Mouse (Mus musculus): ENCODE data around the gene Cnpy2. TPM values are rescaled to one million over a fixed set of nuclear protein-coding genes. Genes with fewer than 3 reads are reported as not detected.
"Not testable (repeated sequence)": the region's sequence is repeated elsewhere in the genome, so short reads cannot be mapped to it uniquely, and the experiment has no call there.

Gene Cnpy2
- polyA plus RNA-seq (2014; fragmentation: Nextera tagmentation; extraction: Ambion mirVana): 347 and 389 TPM in 2 replicates

- ATAC-seq (ENCODE audit: low FRiP score, low TSS enrichment): peak; percentile 95
- WGBS: under 1% methylated on average over 40 of the region's 40 CpGs
- H3K36me3 ChIP-seq (ENCODE audit: control insufficient read depth, insufficient read depth, low read length): peaks cover 56% of the 10 kb centered on the region
- H3K9ac ChIP-seq (ENCODE audit: low read depth, low read length): peak within 1 kb of the TSS; percentile 90
- no peaks in the 10 kb centered on the region for H3K27me3 ChIP-seq (ENCODE audit: control insufficient read depth, insufficient read depth, low read length)
- H3K27ac ChIP-seq (ENCODE audit: low read depth, low read length): peak within 1 kb of the TSS; percentile 96
- H3K4me2 ChIP-seq (replicated peaks; ENCODE audit: low read depth, low read length): peak within 1 kb of the TSS; percentile 86
- H3K4me1 ChIP-seq (ENCODE audit: control insufficient read depth, insufficient read depth, low read length): peaks cover 10% of the 10 kb centered on the region
- H3K4me3 ChIP-seq (ENCODE audit: low read length): peak within 1 kb of the TSS; percentile 72
- no peaks in the 10 kb centered on the region for H3K9me3 ChIP-seq (ENCODE audit: control insufficient read depth, low read length)
These were observed at the start of gene Cnpy2 for GRCm38 (mm10) chr10:128322141-128323108. Gene Cnpy2, plus strand, starts transcription at chr10:128322459.

GRCm38 (mm10) chr10:128272819-128273439 lies 49.3 kb upstream of the Cnpy2 start:
- H3K9me3 ChIP-seq (ENCODE audit: control insufficient read depth, low read length); H3K4me1 ChIP-seq (ENCODE audit: control insufficient read depth, insufficient read depth, low read length); ATAC-seq (ENCODE audit: low FRiP score, low TSS enrichment); H3K27ac ChIP-seq (ENCODE audit: low read depth, low read length); H3K36me3 ChIP-seq (ENCODE audit: control insufficient read depth, insufficient read depth, low read length); H3K9ac ChIP-seq (ENCODE audit: low read depth, low read length); H3K27me3 ChIP-seq (ENCODE audit: control insufficient read depth, insufficient read depth, low read length); H3K4me2 ChIP-seq (replicated peaks; ENCODE audit: low read depth, low read length); H3K4me3 ChIP-seq (ENCODE audit: low read length): not testable (repeated sequence)
- 94% methylated on average over 4 of the region's 7 CpGs for WGBS

- not testable (repeated sequence) for ATAC-seq (ENCODE audit: low FRiP score, low TSS enrichment); H3K4me1 ChIP-seq (ENCODE audit: control insufficient read depth, insufficient read depth, low read length); H3K4me2 ChIP-seq (replicated peaks; ENCODE audit: low read depth, low read length); H3K27ac ChIP-seq (ENCODE audit: low read depth, low read length); H3K9ac ChIP-seq (ENCODE audit: low read depth, low read length); H3K9me3 ChIP-seq (ENCODE audit: control insufficient read depth, low read length); H3K27me3 ChIP-seq (ENCODE audit: control insufficient read depth, insufficient read depth, low read length); H3K4me3 ChIP-seq (ENCODE audit: low read length); H3K36me3 ChIP-seq (ENCODE audit: control insufficient read depth, insufficient read depth, low read length)
- 95% methylated on average over 1 of the region's 1 CpGs for WGBS
These were observed 46.9 kb upstream of the Cnpy2 start for GRCm38 (mm10) chr10:128275374-128275773.

DNA sequence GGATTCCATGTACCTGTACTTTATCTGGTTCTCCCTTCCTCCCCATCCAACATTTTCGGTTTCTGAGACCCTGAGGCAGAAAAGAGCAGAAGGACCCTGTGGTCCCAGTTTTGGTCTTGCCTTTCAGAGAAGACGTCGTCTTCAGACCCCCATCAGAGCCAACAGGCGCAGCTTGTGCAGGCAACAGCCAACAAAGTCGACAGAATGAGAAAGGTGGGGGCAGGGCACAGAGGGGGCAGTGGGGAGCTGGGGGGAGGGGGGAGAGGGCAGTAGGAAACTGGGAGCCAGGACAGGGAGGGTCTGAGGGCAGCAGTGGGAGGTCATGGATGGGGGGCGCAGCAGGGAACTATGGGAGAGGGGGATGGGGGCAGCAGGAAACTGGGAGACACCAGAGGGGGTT lies 44.1 kb upstream of the Cnpy2 start:
- Histone ChIP-seq H3K27me3 (ENCODE audit: control insufficient read depth, insufficient read depth, low read length) (no peaks in the 10 kb centered on the region), H3K9me3 (ENCODE audit: control insufficient read depth, low read length) (no peaks in the 10 kb centered on the region), H3K27ac (ENCODE audit: low read depth, low read length) (no peak overlapping the region), H3K36me3 (ENCODE audit: control insufficient read depth, insufficient read depth, low read length) (peaks cover 32% of the 10 kb centered on the region; the same call in 1 of the 2 replicates), H3K9ac (ENCODE audit: low read depth, low read length) (no peak overlapping the region), H3K4me3 (ENCODE audit: low read length) (no peak overlapping the region), H3K4me2 (replicated peaks; ENCODE audit: low read depth, low read length) (no peak overlapping the region), H3K4me1 (ENCODE audit: control insufficient read depth, insufficient read depth, low read length) (no peaks in the 10 kb centered on the region)
- no peak for ATAC-seq (ENCODE audit: low FRiP score, low TSS enrichment)
- WGBS: 63% methylated on average over 6 of the region's 6 CpGs

- peaks cover 49% of the 10 kb centered on the region for H3K36me3 ChIP-seq (ENCODE audit: control insufficient read depth, insufficient read depth, low read length)
- no peak overlapping the region for H3K9ac ChIP-seq (ENCODE audit: low read depth, low read length)
- ATAC-seq (ENCODE audit: low FRiP score, low TSS enrichment): no peak
These were observed 41.3 kb upstream of the Cnpy2 start for GRCm38 (mm10) chr10:128280943-128281342.

GRCm38 (mm10) chr10:128281682-128282081 lies 40.6 kb upstream of the Cnpy2 start:
- Histone ChIP-seq H3K9ac (ENCODE audit: low read depth, low read length) (no peak overlapping the region), H3K4me2 (replicated peaks; ENCODE audit: low read depth, low read length) (no peak overlapping the region), H3K9me3 (ENCODE audit: control insufficient read depth, low read length) (no peaks in the 10 kb centered on the region), H3K4me1 (ENCODE audit: control insufficient read depth, insufficient read depth, low read length) (no peaks in the 10 kb centered on the region), H3K4me3 (ENCODE audit: low read length) (no peak overlapping the region), H3K27me3 (ENCODE audit: control insufficient read depth, insufficient read depth, low read length) (no peaks in the 10 kb centered on the region), H3K36me3 (ENCODE audit: control insufficient read depth, insufficient read depth, low read length) (peaks cover 49% of the 10 kb centered on the region), H3K27ac (ENCODE audit: low read depth, low read length) (no peak overlapping the region)
- 93% methylated on average over 14 of the region's 14 CpGs for WGBS
- ATAC-seq (ENCODE audit: low FRiP score, low TSS enrichment): no peak

More at GRCm38 (mm10) chr10:128280943-128281342, 41.3 kb upstream of the Cnpy2 start:
- no peak overlapping the region for H3K4me2 ChIP-seq (replicated peaks; ENCODE audit: low read depth, low read length)
- H3K9me3 ChIP-seq (ENCODE audit: control insufficient read depth, low read length): no peaks in the 10 kb centered on the region
- H3K4me1 ChIP-seq (ENCODE audit: control insufficient read depth, insufficient read depth, low read length): no peaks in the 10 kb centered on the region
- H3K27me3 ChIP-seq (ENCODE audit: control insufficient read depth, insufficient read depth, low read length): no peaks in the 10 kb centered on the region
- no peak overlapping the region for H3K4me3 ChIP-seq (ENCODE audit: low read length)
- H3K27ac ChIP-seq (ENCODE audit: low read depth, low read length): no peak overlapping the region
- WGBS: 90% methylated on average over 6 of the region's 6 CpGs

GRCm38 (mm10) chr10:128282886-128283450 lies 39.3 kb upstream of the Cnpy2 start:
- Histone ChIP-seq H3K9ac (ENCODE audit: low read depth, low read length) (no peak overlapping the region), H3K9me3 (ENCODE audit: control insufficient read depth, low read length) (no peaks in the 10 kb centered on the region), H3K27me3 (ENCODE audit: control insufficient read depth, insufficient read depth, low read length) (no peaks in the 10 kb centered on the region), H3K27ac (ENCODE audit: low read depth, low read length) (no peak overlapping the region), H3K4me3 (ENCODE audit: low read length) (no peak overlapping the region), H3K36me3 (ENCODE audit: control insufficient read depth, insufficient read depth, low read length) (peaks cover 49% of the 10 kb centered on the region), H3K4me2 (replicated peaks; ENCODE audit: low read depth, low read length) (no peak overlapping the region), H3K4me1 (ENCODE audit: control insufficient read depth, insufficient read depth, low read length) (no peaks in the 10 kb centered on the region)
- 75% methylated on average over 20 of the region's 20 CpGs for WGBS
- ATAC-seq (ENCODE audit: low FRiP score, low TSS enrichment): 0 out of 2 replicates have a peak, but pooled peaks have one; percentile 30

GRCm38 (mm10) chr10:128283604-128284579 lies 38.4 kb upstream of the Cnpy2 start:
- Histone ChIP-seq H3K4me1 (ENCODE audit: control insufficient read depth, insufficient read depth, low read length) (no peaks in the 10 kb centered on the region), H3K27me3 (ENCODE audit: control insufficient read depth, insufficient read depth, low read length) (no peaks in the 10 kb centered on the region), H3K4me2 (replicated peaks; ENCODE audit: low read depth, low read length) (no peak overlapping the region), H3K9me3 (ENCODE audit: control insufficient read depth, low read length) (no peaks in the 10 kb centered on the region), H3K4me3 (ENCODE audit: low read length) (no peak overlapping the region), H3K27ac (ENCODE audit: low read depth, low read length) (no peak overlapping the region), H3K9ac (ENCODE audit: low read depth, low read length) (no peak overlapping the region; the same call in 1 of the 2 replicates), H3K36me3 (ENCODE audit: control insufficient read depth, insufficient read depth, low read length) (peaks cover 44% of the 10 kb centered on the region)
- WGBS: 62% methylated on average over 31 of the region's 31 CpGs
- no peak for ATAC-seq (ENCODE audit: low FRiP score, low TSS enrichment)
